8 mouse cellular contexts compared by ENCODE assay signal in the genomic region with DNA sequence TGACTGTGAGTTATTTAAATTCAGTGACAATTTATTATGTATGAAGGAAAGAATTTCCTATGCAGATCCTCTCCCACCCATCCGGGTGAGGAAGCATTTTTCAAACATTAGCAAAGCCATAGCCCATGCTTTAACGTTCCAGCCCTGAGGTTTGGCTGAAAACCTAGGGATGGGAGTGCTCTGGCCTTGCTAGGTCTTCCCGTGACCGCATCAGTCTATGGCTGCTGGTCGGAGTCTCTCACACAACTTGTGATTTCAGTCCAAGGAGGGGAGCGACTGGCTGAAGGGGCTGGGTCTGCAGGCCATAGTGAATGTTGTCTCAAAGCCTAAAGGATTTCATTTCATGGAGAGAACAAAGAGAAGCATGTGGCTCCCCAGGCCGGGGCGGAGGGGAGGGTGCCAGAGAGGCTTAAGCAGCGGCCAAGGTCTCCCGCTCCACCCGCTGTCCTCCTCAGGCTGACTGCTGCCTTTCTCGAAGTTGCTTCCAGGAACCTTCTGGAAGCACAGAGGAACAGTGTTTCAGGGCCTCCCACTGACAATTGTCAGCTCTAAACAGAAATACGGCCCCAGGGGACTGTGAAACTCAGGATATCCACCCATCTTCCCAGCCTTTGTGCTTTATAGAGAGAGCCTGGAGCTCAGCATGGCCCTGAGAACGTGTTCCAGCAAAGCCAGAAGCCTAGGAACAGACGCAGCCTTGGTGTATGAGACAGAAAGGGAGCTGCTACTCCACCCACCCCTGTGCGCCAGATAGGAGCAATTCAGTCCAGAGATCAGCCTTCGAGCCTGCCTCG. TPM values are rescaled to one million over a fixed set of nuclear protein-coding genes. Genes with fewer than 3 reads are reported as not detected.
A peak's percentile ranks its signal among the peaks of the same experiment; 100 is the strongest.
DNase-seq lines count a peak whose midpoint lies in the region; ATAC-seq and TF ChIP-seq lines count a peak whose summit lies in the region.

No protein-coding gene starts in this region.

- TF ChIP-seq POLR2A in kidney, adult 2 months (IDR thresholded peaks at IDR 0.05; ENCODE audit: low read depth, low read length) = no peak

- DNase-seq in kidney, adult 2 months = peak; percentile 65
- DNase-seq in kidney, adult 11 months = no peak
- DNase-seq in brain, adult 2 months (ENCODE audit: low read depth, low spot score) = peak; percentile 45
- DNase-seq in gastrocnemius, postnatal 10 days = peak; percentile 44
- DNase-seq in intestine, embryonic 14.5 days (ENCODE audit: low spot score) = no peak
- peak; percentile 54 for DNase-seq in lung, postnatal 14 days
- peak; percentile 52 for DNase-seq in testis, postnatal 14 days (ENCODE audit: low spot score)
- DNase-seq in thymus, postnatal 10 days (ENCODE audit: low spot score in 2 of 2) = no peak

- WGBS in kidney, adult 2 months = 52% methylated on average over 18 of the region's 18 CpGs
- WGBS in intestine, embryonic 14.5 days = 61% methylated on average over 18 of the region's 18 CpGs

- H3K27ac ChIP-seq in kidney, adult 2 months (ENCODE audit: insufficient read depth, low read depth, low read length) = peak overlapping the region; percentile 67
- peak overlapping the region; percentile 20 for H3K27ac ChIP-seq in intestine, embryonic 14.5 days (ENCODE audit: low read depth)

- no peak for ATAC-seq in intestine, embryonic 14.5 days (replicated peaks; ENCODE audit: low FRiP score, low TSS enrichment, low read depth)

- no peak overlapping the region for H3K4me2 ChIP-seq in intestine, embryonic 14.5 days (ENCODE audit: low read length)

- no peak overlapping the region for H3K4me3 ChIP-seq in kidney, adult 2 months (ENCODE audit: insufficient read depth, low read depth, low read length)
- no peak overlapping the region for H3K4me3 ChIP-seq in intestine, embryonic 14.5 days (ENCODE audit: low read depth, low read length)

- no peak for TF ChIP-seq CTCF in kidney, adult 2 months (conservative IDR thresholded peaks at IDR 0.05; ENCODE audit: insufficient read depth, insufficient read length, low read depth, low read length)

- H3K9me3 ChIP-seq in intestine, embryonic 14.5 days (ENCODE audit: control insufficient read depth, low read length) = no peaks in the 10 kb centered on the region

- H3K36me3 ChIP-seq in kidney, adult 2 months (ENCODE audit: control insufficient read depth, insufficient read depth, low read length) = no peaks in the 10 kb centered on the region
- peaks cover 18% of the 10 kb centered on the region; the same call in 1 of the 2 replicates for H3K36me3 ChIP-seq in intestine, embryonic 14.5 days (ENCODE audit: control insufficient read depth, insufficient read depth, low read length)

- no peak overlapping the region for H3K9ac ChIP-seq in intestine, embryonic 14.5 days (ENCODE audit: low read length)

- H3K4me1 ChIP-seq in kidney, adult 2 months (ENCODE audit: control insufficient read depth, insufficient read depth, low read length) = no peaks in the 10 kb centered on the region; the same call in 1 of the 2 replicates
- peaks cover 15% of the 10 kb centered on the region; the same call in 1 of the 2 replicates for H3K4me1 ChIP-seq in intestine, embryonic 14.5 days (replicated peaks; ENCODE audit: control insufficient read depth, insufficient read depth, low read length)

- H3K27me3 ChIP-seq in kidney, adult 2 months (replicated peaks; ENCODE audit: control insufficient read depth, insufficient read depth, low read length) = no peaks in the 10 kb centered on the region
- H3K27me3 ChIP-seq in intestine, embryonic 14.5 days (replicated peaks; ENCODE audit: control insufficient read depth, insufficient read depth, low read length) = no peaks in the 10 kb centered on the region

RNA-seq across cellular contexts. Expression of a gene that starts 38.6 kb away (rescaled TPM):
- not detected in 2 replicates for polyA plus RNA-seq in kidney, adult 2 months (2012; rRNA removed)
- not detected for total RNA-seq in gastrocnemius, postnatal 10 days (2021)
- polyA plus RNA-seq in intestine, embryonic 14.5 days (2014; fragmentation: Nextera tagmentation; extraction: Ambion mirVana) = not detected in 2 replicates

RNA-seq across cellular contexts. Expression of a gene that starts 42.1 kb away (rescaled TPM):
- polyA plus RNA-seq in kidney, adult 2 months (2012; rRNA removed) = 2.8 and 3.4 TPM in 2 replicates
- 10 to 100 TPM; 12.3 to 17.0 TPM for total RNA-seq in gastrocnemius, postnatal 10 days (2021)
- polyA plus RNA-seq in intestine, embryonic 14.5 days (2014; fragmentation: Nextera tagmentation; extraction: Ambion mirVana) = 34.9 and 37.6 TPM in 2 replicates

RNA-seq across cellular contexts. Expression of a gene that starts 50.9 kb away (rescaled TPM):
- 31.1 and 35.9 TPM in 2 replicates for polyA plus RNA-seq in kidney, adult 2 months (2012; rRNA removed)
- 10 to 100 TPM; 21.7 to 26.7 TPM for total RNA-seq in gastrocnemius, postnatal 10 days (2021)
- 20.5 and 21.7 TPM in 2 replicates for polyA plus RNA-seq in intestine, embryonic 14.5 days (2014; fragmentation: Nextera tagmentation; extraction: Ambion mirVana)

Comparison
In these comparisons a context has a peak if more than half of its experiments do, and no peak if none do; other contexts are left out.
1. DNase-seq: peak in kidney, adult 2 months (single experiment), brain, adult 2 months (single experiment), gastrocnemius, postnatal 10 days (single experiment), lung, postnatal 14 days (single experiment) and testis, postnatal 14 days (single experiment); none in kidney, adult 11 months (single experiment), intestine, embryonic 14.5 days (single experiment) and thymus, postnatal 10 days (0 of 2).